Mouse (Mus musculus) kidney, adult 2 months (tissue): ENCODE results near the gene Onecut3.

Source experiments
- CTCF ChIP-seq: fragments of 200-500 bp; conservative IDR thresholded peaks from 2 replicates; pipeline ENCODE4 v1.5.1; 2011; ENCODE audit warnings: low read depth, mild to moderate bottlenecking, control low read depth, low read length, moderate library complexity, mixed read lengths; ENCODE audit not compliant: insufficient read depth, insufficient read length
- POLR2A ChIP-seq: fragments of 200-500 bp; IDR thresholded peaks from one replicate; pipeline ENCODE4 v1.6.1; 2011; ENCODE audit warnings: low read depth, low read length, control low read depth

GRCm38 (mm10) chr10:80549279-80549678, 54.6 kb downstream of the Onecut3 start:
- no peak for TF ChIP-seq POLR2A
- no peak for TF ChIP-seq CTCF
